Mouse (Mus musculus) thymus, postnatal 36 days (tissue): ENCODE data around the gene Bicra.

Experiments
- DNase-seq, 2 experiments: peaks; one replicate each; pipeline ENCODE4 v3.0.0; 2022; ENCODE audit warnings: mixed read lengths in 2 of 2

The Bicra gene

GRCm38 (mm10) chr7:15968322-15968721, 79.4 kb downstream of the Bicra start:
- DNase-seq: no peak

- peak; percentile 54 to 61 for DNase-seq
These were observed 80.4 kb downstream of the Bicra start, which contains the start of gene Ehd2 for GRCm38 (mm10) chr7:15967312-15967711. Ehd2 (minus strand) TSS chr7:15967567.

GRCm38 (mm10) chr7:15966489-15966888, 81.2 kb downstream of the Bicra start:
- no peak for DNase-seq

- no peak for DNase-seq
These were observed 83.7 kb downstream of the Bicra start for GRCm38 (mm10) chr7:15963798-15964652.

- no peak for DNase-seq
These were observed 85.1 kb downstream of the Bicra start for GRCm38 (mm10) chr7:15962311-15963288.

GRCm38 (mm10) chr7:15961798-15962197, 85.9 kb downstream of the Bicra start:
- DNase-seq: no peak

GRCm38 (mm10) chr7:15961239-15961638, 86.5 kb downstream of the Bicra start:
- no peak for DNase-seq

GRCm38 (mm10) chr7:15960691-15961090, 87.0 kb downstream of the Bicra start:
- no peak for DNase-seq

GRCm38 (mm10) chr7:15956143-15956542, 91.6 kb downstream of the Bicra start:
- DNase-seq: no peak

GRCm38 (mm10) chr7:15955509-15955908, 92.2 kb downstream of the Bicra start:
- DNase-seq: no peak

- DNase-seq: no peak
These were observed 92.7 kb downstream of the Bicra start for GRCm38 (mm10) chr7:15954978-15955443.

- DNase-seq: no peak
These were observed 93.3 kb downstream of the Bicra start for GRCm38 (mm10) chr7:15954436-15954835.

GRCm38 (mm10) chr7:15953307-15954074, 94.2 kb downstream of the Bicra start:
- DNase-seq: no peak

- DNase-seq: no peak
These were observed 95.3 kb downstream of the Bicra start for GRCm38 (mm10) chr7:15952416-15952815.

- DNase-seq: no peak
These were observed 97.7 kb downstream of the Bicra start for GRCm38 (mm10) chr7:15950008-15950407.

GRCm38 (mm10) chr7:15949216-15949790, 98.4 kb downstream of the Bicra start:
- DNase-seq: no peak

GRCm38 (mm10) chr7:15948381-15948941, 99.3 kb downstream of the Bicra start:
- DNase-seq: peak; percentile 76 to 79

GRCm38 (mm10) chr7:15947653-15948260, 100.0 kb downstream of the Bicra start:
- no peak for DNase-seq

GRCm38 (mm10) chr7:15945721-15946536, 101.8 kb downstream of the Bicra start, which contains the start of gene Nop53:
Nop53 (minus strand) TSS chr7:15946074.
- peak; percentile 85 to 86 for DNase-seq

- no peak for DNase-seq
These were observed 102.5 kb downstream of the Bicra start for GRCm38 (mm10) chr7:15945211-15945610.
